Mouse (Mus musculus): ENCODE data around the gene Rgs19. TPM values are rescaled to one million over a fixed set of nuclear protein-coding genes. Genes with fewer than 3 reads are reported as not detected.

The Rgs19 gene
- total RNA-seq, 2 experiments from 2014 or later: 41.8 to 43.4 TPM

GRCm38 (mm10) chr2:181696801-181697420 is 3.1 kb upstream of the Rgs19 start:
- Histone ChIP-seq H3K4me3 (no peak overlapping the region), H3K27ac (no peak overlapping the region)
- no peak for DNase-seq (ENCODE audit: low spot score in 2 of 2)
- no peak for TF ChIP-seq CTCF (conservative IDR thresholded peaks at IDR 0.05)

GRCm38 (mm10) chr2:181695776-181696175 is 2.0 kb upstream of the Rgs19 start:
- H3K27ac ChIP-seq: no peak overlapping the region
- DNase-seq (ENCODE audit: low spot score in 2 of 2): no peak
- TF ChIP-seq CTCF (conservative IDR thresholded peaks at IDR 0.05): no peak
- H3K4me3 ChIP-seq: no peak overlapping the region

GRCm38 (mm10) chr2:181694581-181694980 is 804 bp upstream of the Rgs19 start:
- TF ChIP-seq CTCF (conservative IDR thresholded peaks at IDR 0.05): no peak
- Histone ChIP-seq H3K27ac (peak overlapping the region; percentile 85; the same call in 1 of the 2 replicates), H3K4me3 (no peak overlapping the region; the same call in 1 of the 2 replicates)
- no peak for DNase-seq (ENCODE audit: low spot score in 2 of 2)

GRCm38 (mm10) chr2:181692304-181692703 is 1.5 kb downstream of the Rgs19 start:
- Histone ChIP-seq H3K4me3 (no peak overlapping the region), H3K27ac (no peak overlapping the region)
- no peak for DNase-seq (ENCODE audit: low spot score in 2 of 2)
- no peak for TF ChIP-seq CTCF (conservative IDR thresholded peaks at IDR 0.05)

- Histone ChIP-seq H3K4me3 (no peak overlapping the region), H3K27ac (no peak overlapping the region)
- no peak for DNase-seq (ENCODE audit: low spot score in 2 of 2)
- TF ChIP-seq CTCF (conservative IDR thresholded peaks at IDR 0.05): no peak
These were observed 2.2 kb downstream of the Rgs19 start for GRCm38 (mm10) chr2:181691571-181691970.

- DNase-seq (ENCODE audit: low spot score in 2 of 2): no peak
- 0 out of 2 replicates have a peak overlapping the region, but pooled peaks have one; percentile 23 for H3K27ac ChIP-seq
- no peak overlapping the region for H3K4me3 ChIP-seq
- TF ChIP-seq CTCF (conservative IDR thresholded peaks at IDR 0.05): no peak
These were observed 2.7 kb downstream of the Rgs19 start for GRCm38 (mm10) chr2:181691083-181691482.

GRCm38 (mm10) chr2:181689466-181690160 is 4.2 kb downstream of the Rgs19 start:
- no peak overlapping the region for H3K4me3 ChIP-seq
- no peak for DNase-seq (ENCODE audit: low spot score in 2 of 2)
- no peak for TF ChIP-seq CTCF (conservative IDR thresholded peaks at IDR 0.05)
- no peak overlapping the region for H3K27ac ChIP-seq

- no peak overlapping the region for H3K27ac ChIP-seq
- no peak for TF ChIP-seq CTCF (conservative IDR thresholded peaks at IDR 0.05)
- H3K4me3 ChIP-seq: no peak overlapping the region
- DNase-seq (ENCODE audit: low spot score in 2 of 2): no peak
These were observed 6.2 kb downstream of the Rgs19 start for GRCm38 (mm10) chr2:181687586-181687985.

GRCm38 (mm10) chr2:181685686-181686085 is 8.1 kb downstream of the Rgs19 start:
- TF ChIP-seq CTCF (conservative IDR thresholded peaks at IDR 0.05): no peak
- Histone ChIP-seq H3K27ac (no peak overlapping the region), H3K4me3 (no peak overlapping the region)
- DNase-seq (ENCODE audit: low spot score in 2 of 2): no peak

- Histone ChIP-seq H3K4me3 (no peak overlapping the region), H3K27ac (no peak overlapping the region)
- no peak for TF ChIP-seq CTCF (conservative IDR thresholded peaks at IDR 0.05)
- peak in 1 of 2 experiments; percentile 7 for DNase-seq (ENCODE audit: low spot score in 2 of 2)
These were observed 9.1 kb downstream of the Rgs19 start for GRCm38 (mm10) chr2:181684713-181685112.

- DNase-seq (ENCODE audit: low spot score in 2 of 2): peak in 1 of 2 experiments; percentile 7
- Histone ChIP-seq H3K4me3 (no peak overlapping the region), H3K27ac (no peak overlapping the region)
- peak; percentile 11; the same call in 1 of the 2 replicates for TF ChIP-seq CTCF (conservative IDR thresholded peaks at IDR 0.05)
These were observed 10.4 kb downstream of the Rgs19 start for GRCm38 (mm10) chr2:181683381-181683780.

GRCm38 (mm10) chr2:181681978-181682377 is 11.8 kb downstream of the Rgs19 start:
- peak in 1 of 2 experiments; percentile 6 for DNase-seq (ENCODE audit: low spot score in 2 of 2)
- no peak overlapping the region for H3K4me3 ChIP-seq
- H3K27ac ChIP-seq: no peak overlapping the region
- TF ChIP-seq CTCF (conservative IDR thresholded peaks at IDR 0.05): no peak

GRCm38 (mm10) chr2:181680716-181681117 is 13.1 kb downstream of the Rgs19 start:
- peak in 1 of 2 experiments; percentile 10 for DNase-seq (ENCODE audit: low spot score in 2 of 2)
- Histone ChIP-seq H3K4me3 (peak overlapping the region; percentile 93), H3K27ac (peak overlapping the region; percentile 96)
- no peak for TF ChIP-seq CTCF (conservative IDR thresholded peaks at IDR 0.05)
